Mouse (Mus musculus) hindlimb bud, embryonic 11.5 days (tissue): ENCODE results near the gene Rab17.

Experiments
- DNase-seq: peaks from one replicate; pipeline ENCODE4 v3.0.0-alpha.2; 2012; ENCODE audit warnings: low read depth, low spot score; ENCODE audit errors: extremely low spot score

Gene Rab17

DNA sequence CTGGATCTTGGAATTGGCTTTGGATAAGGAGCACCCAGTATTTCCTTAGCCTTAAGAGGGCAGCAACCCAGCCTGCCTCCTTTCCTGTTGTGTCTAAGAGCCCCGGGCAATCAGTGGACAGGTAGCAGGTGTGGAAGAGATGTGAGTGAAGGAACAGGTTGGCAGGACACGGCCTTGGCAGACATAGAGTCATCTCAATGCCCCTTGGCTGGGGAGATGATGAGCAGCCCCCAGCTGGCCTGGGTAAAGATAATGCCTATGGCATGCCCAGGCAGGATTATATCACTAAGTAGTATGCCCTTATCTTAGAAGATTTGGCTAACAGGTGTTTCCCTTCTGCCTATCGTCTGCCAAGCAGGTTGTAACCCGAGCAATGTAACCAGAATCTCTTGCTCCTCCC is 27.7 kb upstream of the Rab17 start:
- no peak for DNase-seq

DNA sequence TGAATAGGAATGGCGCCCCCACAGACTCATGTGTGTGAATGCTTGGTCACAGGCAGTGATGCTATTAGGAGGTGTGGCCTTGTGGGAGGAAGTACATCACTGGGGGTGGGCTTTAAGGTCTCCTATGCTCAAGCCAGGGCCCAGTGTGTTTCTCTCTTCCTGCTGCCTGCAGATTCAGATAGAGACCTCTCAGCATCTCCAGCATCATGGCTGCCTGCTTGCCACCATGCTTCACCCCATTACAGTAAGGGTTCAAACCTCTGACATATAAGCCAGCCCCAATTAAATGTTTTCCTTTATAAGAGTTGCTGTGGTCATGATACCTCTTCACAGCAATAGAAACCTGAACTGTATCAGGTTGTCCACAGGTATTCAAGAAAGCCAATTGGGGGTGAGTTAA is 26.5 kb upstream of the Rab17 start:
- DNase-seq = no peak

- DNase-seq = no peak
Measured at GRCm38 (mm10) chr1:90981346-90981745, 11.9 kb upstream of the Rab17 start.

GRCm38 (mm10) chr1:90980638-90981330 is 11.3 kb upstream of the Rab17 start:
- DNase-seq = no peak

GRCm38 (mm10) chr1:90975960-90976359 is 6.5 kb upstream of the Rab17 start:
- DNase-seq = no peak

DNA sequence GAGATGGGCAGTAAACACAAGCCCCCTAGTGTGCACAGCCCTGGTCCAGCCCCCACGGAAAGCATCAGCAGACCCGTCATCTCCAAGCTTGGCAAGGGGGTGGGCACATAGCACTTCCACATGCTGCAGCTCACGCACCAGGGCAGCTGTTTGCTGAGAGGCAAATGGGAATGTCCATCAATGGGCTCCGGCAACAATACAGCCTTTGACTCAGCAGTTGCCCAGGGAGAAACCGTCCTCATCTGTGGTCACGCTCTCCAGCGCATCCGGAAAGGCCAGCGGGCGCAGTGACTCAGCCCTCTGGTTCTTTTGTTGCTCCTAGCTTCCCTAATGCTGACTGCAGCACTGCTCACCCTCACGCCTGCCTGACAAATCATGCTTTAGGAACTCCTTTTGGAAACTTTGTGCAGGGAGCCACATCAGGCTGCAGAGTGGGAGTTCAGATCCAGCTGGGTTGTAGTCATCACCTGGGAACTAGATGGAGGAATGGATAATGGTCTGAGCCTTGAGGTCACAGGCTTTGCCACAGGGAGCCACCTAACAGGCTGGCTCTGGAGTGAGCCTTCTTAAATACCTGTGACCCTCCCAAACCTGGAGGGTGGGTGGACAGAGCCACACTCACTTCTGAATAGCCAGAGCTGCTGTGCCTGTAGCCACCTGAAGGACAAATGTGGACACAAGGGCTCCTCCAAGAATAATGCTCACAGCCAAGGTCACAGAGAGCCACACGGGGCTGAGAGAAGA is 5.6 kb upstream of the Rab17 start:
- DNase-seq = no peak

DNA sequence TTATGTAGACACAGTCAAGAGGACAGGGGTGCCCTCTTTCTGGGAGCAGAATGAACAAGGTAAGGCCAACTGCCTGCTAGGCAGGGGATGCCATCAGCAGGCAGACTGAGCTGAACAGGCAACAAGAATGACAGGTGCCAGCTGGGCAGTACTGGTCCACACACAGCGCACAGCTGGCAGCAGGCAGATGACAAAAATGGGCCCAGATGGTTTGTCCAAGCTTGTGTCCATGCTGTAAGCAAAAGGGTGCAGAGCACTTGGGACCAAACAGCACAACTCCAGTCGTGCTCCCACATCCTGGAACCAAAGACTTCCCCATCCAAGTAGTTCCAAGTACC is 4.1 kb upstream of the Rab17 start:
- DNase-seq = no peak

- DNase-seq = peak; percentile 86
Measured at GRCm38 (mm10) chr1:90972911-90973573, 3.6 kb upstream of the Rab17 start.

DNA sequence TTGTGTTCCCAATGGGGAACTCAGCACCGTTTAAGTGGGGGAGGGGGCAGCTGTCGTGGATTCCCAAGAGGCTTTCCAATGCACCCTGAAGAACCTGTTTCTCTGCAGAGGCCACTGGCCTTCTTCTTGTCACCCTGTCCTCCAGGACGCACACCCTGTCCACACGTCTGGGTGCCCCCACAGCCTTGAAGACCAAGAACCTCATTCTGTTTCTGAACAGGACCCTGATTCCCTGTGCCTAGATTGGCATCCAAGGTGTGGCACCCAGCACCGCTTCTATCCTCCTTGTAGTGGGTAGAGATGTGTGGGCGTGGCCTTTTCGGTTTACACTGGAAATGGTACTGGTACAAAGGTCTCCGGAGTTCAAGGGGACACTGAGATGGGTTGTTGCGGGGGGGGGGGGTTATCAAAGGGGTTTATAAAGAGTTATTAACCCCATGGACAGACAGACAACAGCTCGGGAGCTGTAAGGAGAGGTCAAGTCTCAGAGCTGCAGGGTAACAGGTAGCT is 475 bp upstream of the Rab17 start:
- DNase-seq = no peak

GRCm38 (mm10) chr1:90968649-90969048 is 812 bp downstream of the Rab17 start:
- no peak for DNase-seq

DNA sequence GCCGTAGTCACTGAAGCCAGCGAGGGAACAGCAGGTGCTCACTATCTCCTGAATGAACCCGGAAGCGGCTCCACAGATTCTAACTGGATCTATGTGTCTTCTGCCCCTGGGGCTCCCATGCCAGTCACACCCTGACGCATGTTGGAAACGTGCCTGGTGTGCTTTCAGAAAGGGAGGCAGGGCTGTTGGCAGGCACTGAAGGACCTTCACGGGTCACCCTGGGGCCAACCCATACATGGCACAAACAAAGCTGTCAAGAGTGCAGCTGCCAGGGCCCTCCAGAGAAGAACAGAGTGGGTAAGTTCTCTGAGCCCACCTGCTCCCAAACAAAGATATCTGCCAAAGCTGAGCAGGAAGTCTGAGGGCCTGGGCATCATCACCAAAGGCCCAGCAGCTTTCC is 1.9 kb downstream of the Rab17 start:
- DNase-seq = no peak

DNA sequence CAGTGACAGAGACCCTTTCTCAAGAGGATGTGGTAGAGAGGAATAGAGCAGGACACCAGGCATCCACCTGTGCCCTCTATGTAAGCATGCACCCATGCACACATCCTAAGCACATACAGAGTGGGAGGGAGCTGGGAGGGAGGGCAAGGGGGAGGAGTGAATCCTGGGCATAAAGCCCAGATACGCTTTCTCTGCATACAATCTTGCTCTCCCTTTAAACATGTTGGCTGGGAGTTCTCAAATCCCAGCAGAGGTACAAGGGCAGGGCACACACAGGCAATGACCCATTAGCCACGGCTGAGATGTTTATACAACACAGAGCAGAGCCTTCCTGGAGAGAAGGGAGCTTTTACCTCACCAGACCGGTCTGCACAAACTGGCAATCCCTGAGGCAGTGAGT is 6.5 kb downstream of the Rab17 start:
- DNase-seq = no peak

GRCm38 (mm10) chr1:90962526-90962925 is 6.9 kb downstream of the Rab17 start:
- no peak for DNase-seq

DNA sequence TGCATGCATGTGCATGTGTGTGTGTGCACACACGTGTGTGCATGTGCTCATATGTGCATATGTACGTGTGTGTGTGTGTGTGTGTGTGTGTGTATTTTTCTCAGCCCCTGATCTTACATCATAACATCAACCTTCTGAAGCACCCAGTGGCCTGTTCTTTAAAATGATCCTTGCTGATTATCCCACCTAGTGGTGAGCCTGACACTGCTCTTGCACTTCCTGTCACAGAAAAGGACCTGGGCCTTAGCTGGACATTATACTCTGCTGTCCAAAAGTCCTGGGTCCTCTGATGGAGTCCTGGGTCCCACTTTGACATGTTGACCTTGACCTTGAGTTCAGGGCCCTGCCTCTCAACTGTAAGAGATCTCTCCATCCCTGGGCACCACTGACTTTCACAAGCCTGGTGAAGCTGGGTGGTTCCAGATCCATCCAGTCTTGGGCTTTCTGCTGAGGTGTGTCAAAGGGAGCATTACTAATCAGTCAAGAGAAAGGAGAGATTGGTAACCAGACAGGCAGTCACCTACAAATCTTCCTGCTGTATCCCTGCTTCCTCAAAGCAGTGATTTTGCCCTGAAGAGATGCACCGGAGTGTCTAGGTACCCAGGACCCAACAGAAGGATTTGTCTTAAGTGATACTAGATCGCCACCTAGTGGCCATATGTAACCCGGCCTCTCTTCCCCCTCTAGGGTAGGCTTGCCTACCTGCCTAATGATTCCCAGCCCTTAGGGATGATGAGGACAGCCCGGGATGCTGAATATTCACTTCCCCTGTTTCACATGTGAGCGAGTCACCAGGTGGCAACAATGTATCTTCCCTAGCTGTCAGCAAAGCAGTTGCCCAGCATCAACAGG is 13.0 kb downstream of the Rab17 start:
- DNase-seq = peak; percentile 72

GRCm38 (mm10) chr1:90953688-90954087 is 15.8 kb downstream of the Rab17 start:
- no peak for DNase-seq

DNA sequence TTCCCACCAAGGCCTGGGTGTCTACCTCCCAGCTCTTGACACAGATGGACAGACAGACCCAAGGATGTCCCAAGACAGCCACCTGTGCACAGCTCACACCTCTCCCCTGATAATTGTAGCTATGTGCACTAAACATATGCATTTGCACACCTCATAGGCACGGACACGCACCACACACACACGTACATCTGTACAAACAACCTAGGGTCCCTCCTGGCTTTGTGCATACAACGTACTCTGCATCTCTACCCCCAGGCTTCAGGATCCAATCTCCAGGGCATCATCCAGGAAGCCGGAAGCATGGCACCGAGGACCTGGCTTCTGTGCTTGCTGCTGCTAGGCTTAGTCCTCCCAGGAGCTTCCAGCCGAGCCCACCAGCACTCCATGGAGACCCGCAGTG is 16.7 kb downstream of the Rab17 start, which contains the start of gene Prlh:
Gene Prlh (plus strand): TSS at position 301 of the 400 bp plus-strand sequence.
- DNase-seq = no peak

DNA sequence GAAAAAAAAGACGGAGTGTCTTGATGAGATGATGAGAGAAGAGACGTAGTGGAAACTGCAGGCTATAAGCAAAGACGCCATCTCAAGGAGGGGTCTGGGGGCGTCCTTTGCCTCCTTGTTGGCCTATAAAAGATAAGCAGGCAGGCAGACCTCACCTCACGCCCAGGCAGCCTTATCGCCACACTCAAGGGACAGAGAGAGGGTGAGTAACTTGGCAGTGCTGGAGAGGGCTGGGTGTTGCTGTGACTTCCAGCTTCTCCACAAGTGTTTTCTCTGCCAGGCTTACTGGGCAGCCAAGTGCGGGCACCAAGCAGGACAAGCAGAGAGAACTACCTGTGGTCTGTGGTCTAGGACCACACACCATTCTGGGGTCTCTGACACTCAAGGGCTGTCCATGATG is 17.8 kb downstream of the Rab17 start:
- DNase-seq = no peak

GRCm38 (mm10) chr1:90949309-90949708 is 20.2 kb downstream of the Rab17 start:
- no peak for DNase-seq

GRCm38 (mm10) chr1:90947252-90947651 is 22.2 kb downstream of the Rab17 start:
- DNase-seq = no peak

DNA sequence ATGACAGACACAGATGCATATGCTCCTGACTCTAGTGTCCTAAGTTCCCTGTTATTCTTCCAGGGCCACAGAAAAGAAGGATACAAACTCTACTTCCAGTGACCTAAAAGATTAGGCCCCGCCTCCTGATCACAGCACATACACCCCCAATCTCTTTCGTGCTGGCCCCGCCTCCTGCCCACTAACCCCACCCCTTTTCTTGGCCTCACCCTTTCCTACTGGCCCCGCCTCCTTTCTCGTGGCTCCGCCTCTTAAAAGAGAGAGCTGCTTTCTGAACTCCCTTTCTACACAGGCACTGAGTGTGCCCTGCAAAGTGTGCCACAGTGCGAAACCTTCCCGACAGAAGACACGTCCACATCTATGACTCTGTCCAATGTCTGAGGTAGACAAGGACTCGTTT is 24.3 kb downstream of the Rab17 start:
- no peak for DNase-seq

DNA sequence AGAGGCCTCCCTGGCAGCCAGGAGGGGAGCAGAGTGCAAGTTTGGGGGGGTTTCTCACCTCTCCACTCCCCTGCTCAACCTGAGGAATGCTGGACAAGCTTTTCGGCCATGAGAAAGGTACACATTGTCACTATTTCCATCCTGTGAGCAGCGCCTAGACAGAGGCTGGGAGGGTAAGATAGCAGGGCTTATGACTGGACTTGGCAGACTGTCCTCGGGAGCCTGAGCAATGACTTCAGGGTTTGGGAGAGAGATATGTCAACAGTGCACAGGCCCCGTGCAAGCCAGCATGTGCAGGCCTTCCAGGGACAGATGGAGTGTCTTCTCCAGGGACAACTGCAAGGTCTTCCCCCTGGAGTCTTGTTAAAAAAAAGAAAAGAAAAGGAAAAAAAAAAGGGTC is 29.5 kb downstream of the Rab17 start:
- DNase-seq = no peak
